8 mouse cellular contexts compared by ENCODE assay signal in the genomic region with DNA sequence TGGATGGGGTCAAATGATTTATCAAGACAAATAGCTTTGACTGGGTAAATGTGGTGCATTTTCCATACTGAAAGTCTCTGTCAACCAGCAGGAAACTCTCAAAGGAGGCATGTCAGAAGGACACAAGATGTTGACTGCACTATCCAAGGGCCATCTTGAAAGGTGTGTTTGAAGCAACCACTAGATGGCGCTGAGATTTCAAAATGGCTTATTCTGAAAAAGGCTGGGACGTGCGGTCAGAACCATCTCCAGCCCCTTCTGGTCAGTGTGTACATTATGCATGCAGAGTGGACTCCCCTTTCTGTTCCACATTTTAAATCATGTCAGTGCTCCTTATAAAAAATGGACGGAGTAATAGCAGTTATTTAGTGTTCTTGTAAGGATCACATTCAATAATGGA.
DNase-seq lines count a peak whose midpoint lies in the region; ATAC-seq and TF ChIP-seq lines count a peak whose summit lies in the region.

No protein-coding gene starts in this region.

- DNase-seq in liver (peak; percentile 4), ZHBTc4 (ENCODE audit: low read depth, low spot score) (peak; percentile 73)
- peak; percentile 5 for DNase-seq in fibroblast of lung, adult 2 months (ENCODE audit: low read depth)
- peak; percentile 66 for DNase-seq in kidney, postnatal 10 days
- no peak for DNase-seq in liver, embryonic 14.5 days (ENCODE audit: low read depth in 3 of 3, low spot score in 3 of 3)
- DNase-seq in stomach, postnatal 0 days (ENCODE audit: low spot score): peak; percentile 41

- no peak overlapping the region for H3K4me3 ChIP-seq in liver, embryonic 12.5 days
- no peak overlapping the region for H3K4me3 ChIP-seq in liver, embryonic 14.5 days (ENCODE audit: insufficient read depth in 1 of 2, low read depth in 2 of 2, low read length in 2 of 2)
- no peak overlapping the region for H3K4me3 ChIP-seq in stomach, postnatal 0 days (ENCODE audit: low read depth, low read length)

- TF ChIP-seq EP300 in liver, embryonic 14.5 days (IDR thresholded peaks at IDR 0.05; ENCODE audit: low read depth): no peak
- no peak for TF ChIP-seq EP300 in stomach, postnatal 0 days (optimal IDR thresholded peaks at IDR 0.05)

- H3K27me3 ChIP-seq in liver, embryonic 12.5 days (replicated peaks): no peaks in the 10 kb centered on the region
- no peaks in the 10 kb centered on the region for H3K27me3 ChIP-seq in liver, embryonic 14.5 days (ENCODE audit: control insufficient read depth, insufficient read depth, low read length)
- no peaks in the 10 kb centered on the region for H3K27me3 ChIP-seq in stomach, postnatal 0 days (ENCODE audit: control insufficient read depth, insufficient read depth, low read length)

- no peaks in the 10 kb centered on the region for H3K9me3 ChIP-seq in liver, embryonic 12.5 days (replicated peaks)
- H3K9me3 ChIP-seq in liver, embryonic 14.5 days (ENCODE audit: control insufficient read depth, low read length): no peaks in the 10 kb centered on the region
- H3K9me3 ChIP-seq in stomach, postnatal 0 days (ENCODE audit: control insufficient read depth, low read length): no peaks in the 10 kb centered on the region

- 15% methylated on average over 4 of the region's 4 CpGs for WGBS in liver, embryonic 12.5 days (ENCODE audit: insufficient replicate concordance)
- WGBS in liver, embryonic 14.5 days (ENCODE audit: insufficient replicate concordance): 20% methylated on average over 4 of the region's 4 CpGs
- 6% methylated on average over 4 of the region's 4 CpGs for WGBS in stomach, postnatal 0 days

- no peak overlapping the region for H3K4me2 ChIP-seq in liver, embryonic 12.5 days
- H3K4me2 ChIP-seq in liver, embryonic 14.5 days (ENCODE audit: low read depth): no peak overlapping the region
- no peak overlapping the region for H3K4me2 ChIP-seq in stomach, postnatal 0 days (replicated peaks; ENCODE audit: low read depth)

- H3K9ac ChIP-seq in liver, embryonic 12.5 days: no peak overlapping the region
- no peak overlapping the region for H3K9ac ChIP-seq in liver, embryonic 14.5 days (replicated peaks)
- no peak overlapping the region for H3K9ac ChIP-seq in stomach, postnatal 0 days (ENCODE audit: low read length)

- no peak for ATAC-seq in liver, embryonic 12.5 days
- ATAC-seq in liver, embryonic 14.5 days (ENCODE audit: insufficient read depth): no peak
- peak; percentile 69; the same call in 1 of the 2 replicates for ATAC-seq in stomach, postnatal 0 days (ENCODE audit: low FRiP score, low TSS enrichment)
- no peak for ATAC-seq in erythroblast, adult 5-6 weeks (replicated peaks; ENCODE audit: low FRiP score, poor library complexity, severe bottlenecking)

- TF ChIP-seq CTCF in liver, embryonic 14.5 days (IDR thresholded peaks at IDR 0.05; ENCODE audit: low read depth): peak; percentile 54
- TF ChIP-seq CTCF in stomach, postnatal 0 days (IDR thresholded peaks at IDR 0.05; ENCODE audit: low read depth): peak; percentile 90

- H3K27ac ChIP-seq in liver, embryonic 12.5 days: no peak overlapping the region
- H3K27ac ChIP-seq in liver, embryonic 14.5 days: no peak overlapping the region
- H3K27ac ChIP-seq in stomach, postnatal 0 days (replicated peaks): no peak overlapping the region

- no peaks in the 10 kb centered on the region for H3K4me1 ChIP-seq in liver, embryonic 12.5 days
- H3K4me1 ChIP-seq in liver, embryonic 14.5 days (replicated peaks; ENCODE audit: control insufficient read depth in 2 of 2, insufficient read depth in 2 of 2, low read length in 1 of 2): no peaks in the 10 kb centered on the region
- H3K4me1 ChIP-seq in stomach, postnatal 0 days (replicated peaks; ENCODE audit: control insufficient read depth, insufficient read depth): no peaks in the 10 kb centered on the region

- H3K36me3 ChIP-seq in liver, embryonic 12.5 days: no peaks in the 10 kb centered on the region
- no peaks in the 10 kb centered on the region for H3K36me3 ChIP-seq in liver, embryonic 14.5 days (replicated peaks; ENCODE audit: control insufficient read depth, insufficient read depth, low read depth)
- H3K36me3 ChIP-seq in stomach, postnatal 0 days (ENCODE audit: control insufficient read depth, insufficient read depth, low read length): no peaks in the 10 kb centered on the region

Comparison
In these comparisons a context has a peak if more than half of its experiments do, and no peak if none do; other contexts are left out.
1. DNase-seq: peak in liver (single experiment), ZHBTc4 (single experiment), fibroblast of lung, adult 2 months (single experiment), kidney, postnatal 10 days (single experiment) and stomach, postnatal 0 days (single experiment); none in liver, embryonic 14.5 days (0 of 3).